Mouse (Mus musculus): ENCODE data around the gene Ercc8. TPM values are rescaled to one million over a fixed set of nuclear protein-coding genes. Genes with fewer than 3 reads are reported as not detected.
A peak's percentile ranks its signal among the peaks of the same experiment; 100 is the strongest.

Ercc8 gene
- total and polyA plus RNA-seq, 3 experiments = 15.9 to 22.2 TPM; not detected in 1

- TF ChIP-seq KAT2A (conservative IDR thresholded peaks at IDR 0.05; ENCODE audit: low read depth, low read length) (no peak), BHLHE40 (IDR thresholded peaks at IDR 0.05; ENCODE audit: borderline replicate concordance, low read depth, low read length) (peak; percentile 61; the same call in 1 of the 2 replicates), USF1 (IDR thresholded peaks at IDR 0.05; ENCODE audit: low read depth, low read length) (no peak), NRF1 (IDR thresholded peaks at IDR 0.05; ENCODE audit: insufficient read depth, low read depth, low read length, poor library complexity, severe bottlenecking) (no peak), MAFK (IDR thresholded peaks at IDR 0.05; ENCODE audit: borderline replicate concordance, low read depth, low read length) (peak; percentile 24; the same call in 1 of the 2 replicates), MYB (IDR thresholded peaks at IDR 0.05; ENCODE audit: low read depth, low read length) (0 out of 2 replicates have a peak, but pooled peaks have one; percentile 43), SMC3 (IDR thresholded peaks at IDR 0.05; ENCODE audit: low read depth, low read length) (no peak; the same call in 1 of the 2 replicates), RAD21 (IDR thresholded peaks at IDR 0.05; ENCODE audit: low read depth, low read length) (no peak), POLR2A (IDR thresholded peaks at IDR 0.05; ENCODE audit: control insufficient read depth in 1 of 2, insufficient read depth in 1 of 2, low read depth in 1 of 2, low read length in 2 of 2, poor library complexity in 1 of 2) (no peak), GABPA (IDR thresholded peaks at IDR 0.05; ENCODE audit: low read depth, low read length) (peak; percentile 17; the same call in 1 of the 2 replicates), CHD1 (IDR thresholded peaks at IDR 0.05; ENCODE audit: low read depth, low read length) (no peak), ETS1 (IDR thresholded peaks at IDR 0.05; ENCODE audit: low read depth, low read length) (peak; percentile 94), SIN3A (IDR thresholded peaks at IDR 0.05; ENCODE audit: low read length) (peak; percentile 91), E2F4 (IDR thresholded peaks at IDR 0.05; ENCODE audit: borderline replicate concordance, low read depth, low read length) (no peak), TCF12 (IDR thresholded peaks at IDR 0.05; ENCODE audit: low read depth, low read length) (peak; percentile 80)
Observed at GRCm38 (mm10) chr13:108170002-108170401, 11.5 kb downstream of the Ercc8 start (continued).

DNA sequence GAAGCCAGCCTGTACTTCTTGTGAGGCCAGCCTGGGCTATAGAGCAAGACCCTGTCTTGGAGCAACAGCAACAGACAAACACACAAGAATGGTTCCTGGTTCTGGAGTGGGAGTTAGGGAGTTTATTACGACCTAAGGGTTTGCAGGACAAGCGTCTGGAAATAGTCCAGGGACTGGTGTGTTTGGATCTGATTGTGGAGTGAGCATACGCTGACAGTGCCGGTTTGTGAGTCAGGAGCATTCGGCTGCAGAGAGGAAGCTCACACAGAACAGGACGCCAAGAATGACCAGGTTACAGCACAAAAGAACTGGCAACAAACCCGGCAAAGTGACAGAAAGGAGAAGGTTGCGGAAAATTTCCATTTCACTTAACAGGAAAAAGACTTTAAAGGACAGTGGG, 12.0 kb downstream of the Ercc8 start:
- no peaks in the 10 kb centered on the region for H3K9me3 ChIP-seq (replicated peaks; ENCODE audit: insufficient read depth, low read length)

More for the DNA sequence above, 12.0 kb downstream of the Ercc8 start:
- Histone ChIP-seq H3K27me3 (ENCODE audit: control insufficient read depth in 1 of 2, insufficient read depth in 2 of 2, low read length in 2 of 2) (no peaks in the 10 kb centered on the region), H3K36me3 (ENCODE audit: control insufficient read depth in 1 of 2, insufficient read depth in 2 of 2, low read length in 2 of 2) (peaks cover 24 to 31% of the 10 kb centered on the region in 2 experiments), H3K9ac (ENCODE audit: control insufficient read depth, low read depth, low read length, poor library complexity, severe bottlenecking) (peak overlapping the region; percentile 26), H3K4me3 (ENCODE audit: control insufficient read depth in 1 of 2, insufficient read depth in 1 of 2, low read depth in 2 of 2, low read length in 2 of 2) (peak overlapping the region in 1 of 2 experiments; percentile 44; a peak in 1 of 4 replicates), H3K79me2 (ENCODE audit: control insufficient read depth, insufficient read depth, low read length, poor library complexity) (peaks cover 5% of the 10 kb centered on the region; the same call in 1 of the 2 replicates), H3K27ac (ENCODE audit: control insufficient read depth, low read depth, low read length) (peak overlapping the region; percentile 87), H3K4me1 (ENCODE audit: control insufficient read depth in 1 of 2, insufficient read depth in 2 of 2, low read length in 2 of 2) (peaks cover 19 to 21% of the 10 kb centered on the region in 2 experiments)
- DNase-seq (ENCODE audit: low read depth, low spot score) = peak; percentile 74
- TF ChIP-seq JUND (IDR thresholded peaks at IDR 0.05; ENCODE audit: low read depth, low read length) = no peak
- TF ChIP-seq ETS1 (IDR thresholded peaks at IDR 0.05; ENCODE audit: low read depth, low read length) = 0 out of 2 replicates have a peak, but pooled peaks have one; percentile 6
- no peak for TF ChIP-seq ELF1 (IDR thresholded peaks at IDR 0.05; ENCODE audit: low read depth, low read length)
- no peak; the same call in 1 of the 2 replicates for TF ChIP-seq TCF12 (IDR thresholded peaks at IDR 0.05; ENCODE audit: low read depth, low read length)
- no peak for TF ChIP-seq ZMIZ1 (IDR thresholded peaks at IDR 0.05; ENCODE audit: low read depth, low read length)
- TF ChIP-seq ZC3H11A (IDR thresholded peaks at IDR 0.05; ENCODE audit: low read depth, low read length) = peak; percentile 2; the same call in 1 of the 2 replicates
- TF ChIP-seq MAFK (IDR thresholded peaks at IDR 0.05; ENCODE audit: borderline replicate concordance, low read depth, low read length) = no peak
- no peak for TF ChIP-seq RCOR1 (IDR thresholded peaks at IDR 0.05; ENCODE audit: low read depth, low read length)
- TF ChIP-seq EP300 (IDR thresholded peaks at IDR 0.05; ENCODE audit: low read depth in 1 of 2, low read length in 2 of 2) = no peak
- no peak for TF ChIP-seq ZNF384 (IDR thresholded peaks at IDR 0.05; ENCODE audit: low read depth, low read length)
- no peak for TF ChIP-seq TBP (IDR thresholded peaks at IDR 0.05; ENCODE audit: low read depth, low read length)
- no peak for TF ChIP-seq UBTF (IDR thresholded peaks at IDR 0.05; ENCODE audit: borderline replicate concordance, insufficient read depth, low read depth, low read length)
- TF ChIP-seq MEF2A (IDR thresholded peaks at IDR 0.05; ENCODE audit: extremely low read depth, insufficient replicate concordance, low read depth, low read length, poor library complexity, severe bottlenecking) = no peak
